Mouse (Mus musculus): ENCODE measurements around the gene Tkfc. TPM values are rescaled to one million over a fixed set of nuclear protein-coding genes. Genes with fewer than 3 reads are reported as not detected.
"Not testable (repeated sequence)": the region's sequence is repeated elsewhere in the genome, so short reads cannot be mapped to it uniquely, and the experiment has no call there.

The Tkfc gene
- total RNA-seq, 2 experiments from 2014 or later: 2.2 to 5.6 TPM

DNA sequence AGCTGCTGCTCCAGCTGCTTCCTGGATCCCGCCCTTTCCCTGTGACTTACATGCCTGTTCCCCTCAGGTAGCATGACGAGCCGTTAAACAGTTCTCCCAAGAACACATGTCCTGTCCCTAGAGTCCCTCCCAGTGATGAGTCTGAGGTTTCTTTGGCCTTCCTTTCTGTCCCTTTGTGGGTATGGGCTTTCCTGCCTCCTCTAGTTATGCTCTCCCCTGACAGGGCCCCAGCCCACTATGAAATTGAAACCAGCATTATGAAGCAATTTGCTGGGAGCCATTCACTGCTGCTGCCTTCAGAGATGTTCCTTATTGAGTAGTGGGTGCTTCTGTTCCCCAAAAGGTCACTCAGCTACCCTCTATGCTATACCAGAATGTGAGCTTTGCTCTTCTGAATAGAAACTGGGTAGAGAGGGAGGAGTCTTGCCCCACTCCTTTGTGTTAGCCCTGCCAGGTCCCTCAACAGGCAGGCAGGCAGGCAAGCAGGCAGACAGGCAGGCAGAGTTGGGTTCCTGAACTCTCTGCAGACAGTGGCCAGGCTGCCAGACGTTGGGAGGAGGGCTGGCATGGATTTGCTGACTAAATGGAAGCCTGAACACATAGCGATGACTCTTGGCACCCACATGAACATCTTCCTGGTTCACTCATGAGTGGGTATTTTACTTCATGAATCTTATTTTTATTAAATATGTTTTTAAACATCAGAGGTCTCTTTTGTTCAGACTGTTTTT lies 16.2 kb downstream of the Tkfc start:
- ATAC-seq (ENCODE audit: poor library complexity, severe bottlenecking): peak; percentile 71

DNA sequence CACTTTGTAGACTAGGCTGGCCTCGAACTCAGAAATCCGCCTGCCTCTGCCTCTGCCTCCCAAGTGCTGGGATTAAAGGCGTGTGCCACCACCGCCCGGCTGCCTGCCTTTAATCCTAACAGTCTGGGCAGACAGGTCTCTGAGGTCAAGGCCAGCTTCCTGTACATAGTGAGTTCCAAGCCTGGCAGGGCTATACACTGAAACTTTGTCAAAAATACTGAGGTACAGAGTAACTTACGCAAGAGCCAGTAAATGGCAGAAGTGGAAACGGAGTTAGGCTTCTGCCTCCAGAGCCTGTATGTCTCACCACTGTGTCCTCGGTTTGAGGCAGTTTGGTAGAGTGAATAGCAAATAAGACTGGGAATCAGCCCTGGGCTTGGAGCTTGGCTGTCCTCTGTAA lies 18.2 kb downstream of the Tkfc start:
- peak; percentile 66 for ATAC-seq (ENCODE audit: poor library complexity, severe bottlenecking)

DNA sequence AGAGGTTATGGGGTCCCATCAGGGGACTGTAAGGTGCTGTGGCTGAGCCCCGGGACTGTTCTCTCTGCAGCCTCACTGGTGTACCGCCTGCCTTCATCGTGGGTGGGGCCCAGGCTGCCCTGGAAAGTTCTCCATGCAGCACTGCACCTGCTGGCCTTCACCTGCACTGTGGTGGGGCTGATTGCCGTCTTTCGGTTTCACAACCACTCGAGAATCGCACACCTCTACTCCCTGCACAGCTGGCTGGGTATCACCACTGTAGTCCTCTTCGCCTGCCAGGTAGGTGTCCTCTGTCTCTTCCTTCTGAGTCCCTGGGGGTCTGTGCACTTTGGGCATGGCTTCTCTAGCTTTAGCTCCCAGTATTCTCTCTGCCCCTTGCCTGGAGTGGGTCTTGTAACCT lies 20.3 kb downstream of the Tkfc start:
- no peak for ATAC-seq (ENCODE audit: poor library complexity, severe bottlenecking)

DNA sequence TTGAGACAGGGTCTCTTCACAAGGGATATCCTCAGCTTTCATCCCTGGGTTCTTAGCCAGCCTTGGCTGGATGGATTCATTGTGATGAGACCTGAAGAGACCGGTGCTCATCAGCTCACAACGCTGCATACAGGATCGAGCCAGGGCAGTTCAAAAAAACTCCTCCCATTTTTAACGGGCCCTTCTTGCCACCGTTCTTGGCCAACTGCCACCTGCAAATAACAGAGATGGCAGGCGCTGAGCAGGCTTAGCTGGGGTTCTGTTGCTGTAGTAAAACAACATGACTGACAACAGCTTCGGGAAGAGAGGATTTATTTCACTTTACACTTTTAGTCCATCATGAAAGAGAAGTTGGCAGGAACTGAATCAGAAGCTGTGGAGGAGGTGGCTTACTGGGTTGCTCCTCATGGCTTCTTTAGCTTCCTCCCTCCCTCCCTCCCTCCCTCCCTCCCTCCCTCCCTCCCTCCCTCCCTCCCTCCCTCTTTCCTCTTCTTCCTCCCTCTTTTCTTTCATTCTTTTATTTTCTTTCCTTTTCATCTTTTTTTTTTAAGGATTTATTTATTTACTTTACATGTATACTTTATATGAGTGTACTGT lies 21.8 kb downstream of the Tkfc start:
- no peak for ATAC-seq (ENCODE audit: poor library complexity, severe bottlenecking)

DNA sequence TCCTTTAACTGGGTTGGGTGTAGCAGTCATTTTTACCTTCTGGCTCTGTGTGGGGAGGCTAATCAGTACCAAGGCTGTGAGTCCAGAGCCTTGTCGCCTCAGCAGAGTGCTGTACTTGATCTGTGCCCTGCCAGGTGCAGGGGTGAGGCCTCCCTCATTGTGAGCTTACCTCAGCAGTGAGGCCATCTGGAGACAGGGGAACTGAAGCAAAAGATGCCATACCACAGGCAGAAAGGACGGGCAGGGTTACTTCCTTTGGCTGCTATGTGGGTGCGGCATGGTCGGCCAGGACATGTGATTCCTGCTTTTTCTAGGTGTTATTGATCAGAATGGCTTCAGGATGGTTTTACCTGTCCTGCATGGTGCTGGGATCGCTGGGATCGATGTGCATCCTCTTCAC lies 23.5 kb downstream of the Tkfc start:
- 0 out of 2 replicates have a peak, but pooled peaks have one; percentile 17 for ATAC-seq (ENCODE audit: poor library complexity, severe bottlenecking)

DNA sequence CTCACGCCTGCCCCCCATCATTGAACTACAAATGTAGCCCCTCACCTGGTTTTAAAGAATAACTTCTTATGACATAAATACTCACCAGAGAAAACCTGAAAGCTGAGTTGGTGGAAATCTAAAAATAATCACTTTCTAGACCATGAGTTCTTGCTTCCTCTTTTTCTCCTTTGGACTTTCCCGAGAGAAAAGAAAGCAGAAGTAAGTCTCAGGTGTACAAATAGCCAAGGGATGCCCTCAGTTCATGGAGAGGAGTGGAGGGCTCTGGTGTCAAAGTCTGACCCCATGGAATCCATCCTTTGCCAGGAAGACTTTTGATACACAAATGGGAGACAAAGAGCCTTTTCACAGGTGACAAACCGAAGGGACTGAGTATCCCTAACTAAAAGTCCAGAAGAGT lies 24.7 kb downstream of the Tkfc start:
- 0 out of 2 replicates have a peak, but pooled peaks have one; percentile 31 for ATAC-seq (ENCODE audit: poor library complexity, severe bottlenecking)

- ATAC-seq (ENCODE audit: poor library complexity, severe bottlenecking): no peak
Observed at GRCm38 (mm10) chr19:10580102-10580501, 25.4 kb downstream of the Tkfc start.

- ATAC-seq (ENCODE audit: poor library complexity, severe bottlenecking): peak; percentile 86
Observed at GRCm38 (mm10) chr19:10576690-10577561, 28.5 kb downstream of the Tkfc start, which contains the start of the genes Cyb561a3 and Tmem138. TSS of gene Cyb561a3 (plus strand) at chr19:10577172. TSS of gene Tmem138 (minus strand) at chr19:10577362.

DNA sequence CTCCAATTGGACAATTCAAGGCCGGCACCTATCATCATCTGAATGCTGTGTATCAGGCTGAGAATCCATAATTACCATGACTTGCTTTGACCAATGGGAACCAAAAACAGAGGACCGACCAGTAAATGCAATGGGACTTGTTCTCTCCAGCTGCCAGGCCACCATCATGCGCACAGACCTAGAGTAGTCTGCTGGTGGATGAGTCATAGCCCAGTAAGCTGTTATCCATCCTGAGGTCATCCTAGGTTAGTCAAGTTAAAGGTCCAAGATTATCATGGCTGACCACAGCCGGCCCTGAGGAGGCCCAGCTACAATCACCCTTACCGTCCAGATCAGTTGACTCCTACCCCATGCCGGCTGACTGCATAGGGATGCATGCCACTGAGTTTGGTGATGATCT lies 35.8 kb downstream of the Tkfc start:
- ATAC-seq (ENCODE audit: poor library complexity, severe bottlenecking): no peak

DNA sequence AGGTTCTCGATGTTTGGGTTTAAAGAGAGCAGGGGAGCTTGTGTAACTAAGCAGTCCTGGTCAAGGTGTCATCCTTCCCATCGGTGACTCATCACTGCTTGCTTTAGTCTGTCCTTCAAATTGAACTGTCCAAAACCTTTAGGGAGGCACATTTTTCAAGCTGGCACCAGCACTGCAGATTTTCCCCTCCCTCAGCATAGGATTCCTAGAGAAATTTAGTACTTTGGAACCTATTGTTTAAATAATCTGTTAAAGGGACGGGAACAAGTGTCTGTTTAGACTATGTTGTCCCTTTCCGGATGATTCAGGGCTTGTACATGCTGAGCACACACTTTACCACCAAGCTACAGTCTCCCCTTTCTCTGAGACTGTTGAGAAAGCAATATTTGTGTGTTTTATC lies 40.2 kb downstream of the Tkfc start:
- no peak for ATAC-seq (ENCODE audit: poor library complexity, severe bottlenecking)

DNA sequence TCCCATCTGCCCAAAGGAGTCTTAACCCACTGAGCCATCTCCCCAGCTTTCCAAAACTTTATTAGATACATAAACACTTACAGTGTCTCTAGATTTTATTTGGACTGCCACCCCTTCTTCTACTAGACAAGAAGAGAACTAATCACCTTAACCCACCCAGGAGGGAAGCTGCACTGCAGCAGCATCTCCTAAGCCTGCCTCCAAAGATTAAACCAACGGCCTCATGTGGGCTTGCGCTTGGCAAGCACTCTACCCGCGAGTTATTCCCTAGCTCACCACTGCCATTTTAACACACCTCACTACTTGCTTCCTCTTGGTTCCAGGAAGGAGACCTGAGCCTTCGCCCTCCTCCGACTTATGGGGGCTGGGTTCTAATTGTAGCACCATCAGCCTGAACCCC lies 41.2 kb downstream of the Tkfc start:
- no peak for ATAC-seq (ENCODE audit: poor library complexity, severe bottlenecking)

DNA sequence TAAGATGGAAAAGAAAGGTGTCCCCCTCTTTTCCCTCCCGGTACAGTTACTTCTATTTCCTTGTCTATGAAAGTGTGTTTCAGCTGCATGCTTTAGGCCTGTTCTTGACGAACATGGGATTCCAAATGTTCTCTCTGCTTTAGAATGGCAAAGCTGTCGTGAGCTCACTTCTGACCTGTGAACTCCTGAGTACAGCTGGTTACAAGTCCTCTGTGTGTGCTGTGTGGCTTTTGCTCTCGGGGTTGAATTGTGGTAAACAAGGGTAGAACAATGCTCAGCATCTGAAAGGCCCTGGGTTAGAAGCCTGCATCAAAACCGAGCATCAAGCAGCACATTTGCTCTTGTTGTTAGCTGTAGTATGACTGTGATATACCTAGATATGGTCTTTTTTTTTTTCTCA lies 43.1 kb downstream of the Tkfc start:
- ATAC-seq (ENCODE audit: poor library complexity, severe bottlenecking): no peak

GRCm38 (mm10) chr19:10561558-10562314 lies 43.7 kb downstream of the Tkfc start:
- ATAC-seq (ENCODE audit: poor library complexity, severe bottlenecking): no peak

DNA sequence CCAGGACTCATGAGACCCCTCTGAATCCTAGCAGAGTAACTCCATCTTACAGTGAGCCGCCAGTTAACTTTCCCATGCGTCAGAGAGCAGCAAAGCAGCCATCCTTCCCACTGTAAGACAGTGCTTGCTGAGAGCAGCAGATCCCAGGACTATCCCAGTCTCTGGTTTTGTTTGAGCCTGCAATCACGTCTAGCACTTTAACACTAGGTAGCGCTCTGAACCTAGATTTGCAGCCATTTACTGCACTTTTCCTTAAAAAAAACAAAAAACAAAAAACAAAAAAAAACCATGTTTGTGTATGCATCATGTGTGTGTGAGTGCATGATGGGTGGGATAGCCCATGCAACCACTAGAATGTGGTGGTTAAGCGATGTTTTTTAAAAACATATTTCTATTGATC lies 45.3 kb downstream of the Tkfc start:
- no peak for ATAC-seq (ENCODE audit: poor library complexity, severe bottlenecking)

DNA sequence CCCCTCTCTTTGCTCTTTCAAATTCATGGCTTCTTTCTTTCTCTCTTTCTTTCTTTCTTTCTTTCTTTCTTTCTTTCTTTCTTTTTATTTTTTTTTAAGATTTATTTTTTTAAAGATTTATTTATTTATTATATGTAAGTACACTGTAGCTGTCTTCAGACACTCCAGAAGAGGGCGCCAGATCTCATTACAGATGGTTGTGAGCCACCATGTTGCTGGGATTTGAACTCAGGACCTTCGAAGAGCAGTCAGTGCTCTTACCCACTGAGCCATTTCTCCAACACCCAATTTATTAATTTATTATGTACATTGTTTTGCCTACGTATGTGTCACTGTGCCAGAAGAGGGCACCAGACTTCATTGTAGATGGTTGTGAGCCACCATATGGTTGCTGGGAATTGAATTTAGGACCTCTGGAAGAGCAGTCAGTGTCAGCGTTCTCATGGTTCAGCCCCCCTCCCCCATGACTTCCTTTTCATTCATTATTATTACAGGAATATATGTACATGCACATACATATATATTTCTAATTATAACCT lies 47.5 kb downstream of the Tkfc start:
- ATAC-seq (ENCODE audit: poor library complexity, severe bottlenecking): not testable (repeated sequence)

GRCm38 (mm10) chr19:10557430-10557829 lies 48.0 kb downstream of the Tkfc start:
- no peak for ATAC-seq (ENCODE audit: poor library complexity, severe bottlenecking)

GRCm38 (mm10) chr19:10557001-10557400 lies 48.5 kb downstream of the Tkfc start:
- ATAC-seq (ENCODE audit: poor library complexity, severe bottlenecking): no peak

DNA sequence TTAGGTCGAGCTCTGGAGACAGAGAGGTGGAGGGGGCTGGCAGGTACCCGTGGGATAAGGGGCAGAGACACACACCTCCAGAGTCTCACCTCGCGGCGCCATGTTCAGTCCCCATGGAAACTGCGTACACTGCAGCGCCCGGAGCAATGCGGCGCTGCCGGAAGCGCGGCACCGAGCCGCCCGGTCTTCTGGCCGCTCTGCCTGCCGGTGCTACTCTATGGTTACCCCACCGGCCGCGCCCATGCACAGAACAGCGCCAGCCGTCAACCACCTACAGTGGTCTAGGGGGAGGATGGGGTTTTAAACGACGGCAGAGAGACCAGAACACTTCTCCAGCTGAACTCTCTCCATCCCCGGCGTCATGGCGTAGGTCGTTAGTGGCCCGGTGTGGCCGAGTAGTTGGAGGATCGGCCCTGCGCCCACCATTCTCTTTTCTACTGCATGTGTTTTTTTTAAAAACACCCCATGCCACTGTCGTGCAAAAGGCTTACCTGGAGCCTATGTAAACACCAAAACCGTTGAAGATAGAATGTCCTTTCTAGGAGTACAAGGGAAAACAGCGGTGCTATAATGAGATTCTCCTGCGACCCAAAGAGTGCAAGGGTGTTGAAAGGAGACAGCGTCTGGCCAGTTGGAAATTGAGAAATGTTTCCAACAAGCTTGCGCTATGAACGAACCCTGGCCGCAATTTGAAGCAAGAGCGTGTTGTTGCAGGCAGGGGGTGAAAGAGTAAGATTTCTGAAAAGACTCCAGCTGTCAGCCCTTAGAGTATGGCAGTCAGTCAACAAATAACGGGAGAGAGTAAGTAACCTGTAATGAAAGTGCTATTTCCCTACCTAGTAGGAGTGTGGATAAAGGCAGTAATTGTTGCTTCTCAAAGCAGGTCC lies 49.6 kb downstream of the Tkfc start, which contains the start of gene Tmem216:
Tmem216 (minus strand) TSS at position 615 of the 887 bp plus-strand sequence.
- peak; percentile 97 for ATAC-seq (ENCODE audit: poor library complexity, severe bottlenecking)

- ATAC-seq (ENCODE audit: poor library complexity, severe bottlenecking): no peak
Observed at GRCm38 (mm10) chr19:10539454-10539853, 66.0 kb downstream of the Tkfc start.
